In genomic region chr11:4946530-4946929, GRCm38 (mm10) we compare ENCODE assay signal across 8 mouse cellular contexts. TPM values are rescaled to one million over a fixed set of nuclear protein-coding genes. Genes with fewer than 3 reads are reported as not detected.
A peak's percentile ranks its signal among the peaks of the same experiment; 100 is the strongest.
DNase-seq lines count a peak whose midpoint lies in the region; ATAC-seq lines count a peak whose summit lies in the region.

No protein-coding gene starts in this region.

- no peaks in the 10 kb centered on the region for H3K36me3 ChIP-seq in embryonic facial prominence, embryonic 10.5 days (replicated peaks)
- H3K36me3 ChIP-seq in hindbrain, embryonic 14.5 days (replicated peaks; ENCODE audit: control insufficient read depth, insufficient read depth): no peaks in the 10 kb centered on the region; the same call in 1 of the 2 replicates
- H3K36me3 ChIP-seq in midbrain, embryonic 15.5 days (replicated peaks): no peaks in the 10 kb centered on the region

- peak; percentile 8 for ATAC-seq in hindbrain, embryonic 14.5 days (ENCODE audit: low FRiP score)
- peak; percentile 54 for ATAC-seq in midbrain, embryonic 15.5 days (replicated peaks)
- ATAC-seq in activated CD4-positive, CD25-positive, alpha-beta regulatory T cell, adult 4 months: no peak

- peak; percentile 20 to 50 for DNase-seq in left cerebral cortex, postnatal 14 days (ENCODE audit: low spot score in 2 of 2)
- no peak for DNase-seq in left cerebral cortex, postnatal 10 days (ENCODE audit: extremely low spot score in 1 of 2, low spot score in 2 of 2)
- no peak for DNase-seq in embryonic facial prominence, embryonic 10.5 days (ENCODE audit: low spot score)
- no peak for DNase-seq in hindbrain, embryonic 14.5 days (ENCODE audit: low spot score)
- no peak for DNase-seq in cerebellum, adult 8-10 months
- DNase-seq in cerebellum, adult 11 months: no peak

- peaks cover 84% of the 10 kb centered on the region for H3K27me3 ChIP-seq in embryonic facial prominence, embryonic 10.5 days (replicated peaks; ENCODE audit: low read depth, poor library complexity, severe bottlenecking)
- H3K27me3 ChIP-seq in hindbrain, embryonic 14.5 days (ENCODE audit: control insufficient read depth, insufficient read depth, low read length): peaks cover 61% of the 10 kb centered on the region
- peaks cover 54% of the 10 kb centered on the region for H3K27me3 ChIP-seq in midbrain, embryonic 15.5 days (replicated peaks)

- intact Hi-C loops in left cerebral cortex, postnatal 14 days (cut with DNase I): no loop called here
- intact Hi-C loops in left cerebral cortex, postnatal 10 days (cut with DNase I): no loop called here

- H3K4me2 ChIP-seq in hindbrain, embryonic 14.5 days (replicated peaks): peak overlapping the region; percentile 63
- peak overlapping the region; percentile 91 for H3K4me2 ChIP-seq in midbrain, embryonic 15.5 days

- H3K4me1 ChIP-seq in embryonic facial prominence, embryonic 10.5 days: peaks cover 20% of the 10 kb centered on the region
- peaks cover 17% of the 10 kb centered on the region for H3K4me1 ChIP-seq in hindbrain, embryonic 14.5 days (replicated peaks; ENCODE audit: control insufficient read depth, insufficient read depth, low read length)
- H3K4me1 ChIP-seq in midbrain, embryonic 15.5 days: peaks cover 30% of the 10 kb centered on the region

- H3K4me3 ChIP-seq in embryonic facial prominence, embryonic 10.5 days: peak overlapping the region; percentile 65
- peak overlapping the region; percentile 74 for H3K4me3 ChIP-seq in hindbrain, embryonic 14.5 days (replicated peaks; ENCODE audit: low read length)
- H3K4me3 ChIP-seq in midbrain, embryonic 15.5 days: peak overlapping the region; percentile 71

- no peak overlapping the region for H3K27ac ChIP-seq in embryonic facial prominence, embryonic 10.5 days (replicated peaks)
- H3K27ac ChIP-seq in hindbrain, embryonic 14.5 days: no peak overlapping the region
- H3K27ac ChIP-seq in midbrain, embryonic 15.5 days: peak overlapping the region; percentile 92

- H3K9ac ChIP-seq in hindbrain, embryonic 14.5 days: peak overlapping the region; percentile 82; the same call in 1 of the 2 replicates
- peak overlapping the region; percentile 75; the same call in 1 of the 2 replicates for H3K9ac ChIP-seq in midbrain, embryonic 15.5 days

- WGBS in embryonic facial prominence, embryonic 10.5 days: 48% methylated on average over 13 of the region's 13 CpGs
- 43% methylated on average over 13 of the region's 13 CpGs for WGBS in hindbrain, embryonic 14.5 days
- 41% methylated on average over 13 of the region's 13 CpGs for WGBS in midbrain, embryonic 15.5 days

- no peaks in the 10 kb centered on the region for H3K9me3 ChIP-seq in embryonic facial prominence, embryonic 10.5 days
- H3K9me3 ChIP-seq in hindbrain, embryonic 14.5 days (ENCODE audit: control insufficient read depth, low read length): no peaks in the 10 kb centered on the region
- H3K9me3 ChIP-seq in midbrain, embryonic 15.5 days: no peaks in the 10 kb centered on the region

RNA-seq across cellular contexts. Expression of gene Nefh, which starts 1.3 kb away (rescaled TPM):
- 10 to 100 TPM; 35.5 to 38.2 TPM for total RNA-seq in left cerebral cortex, postnatal 14 days (2021)
- total RNA-seq in left cerebral cortex, postnatal 10 days (2021): 10 to 100 TPM; 24.5 to 24.6 TPM
- 0.14 and 0.25 TPM in 2 replicates for polyA plus RNA-seq in embryonic facial prominence, embryonic 10.5 days (2016; fragmentation: Nextera tagmentation; extraction: Ambion mirVana)
- polyA plus RNA-seq in hindbrain, embryonic 14.5 days (2014; fragmentation: Nextera tagmentation; extraction: Ambion mirVana): 11.8 and 17.9 TPM in 2 replicates
- polyA plus RNA-seq in midbrain, embryonic 15.5 days (2015; fragmentation: Nextera tagmentation; extraction: Ambion mirVana): 3.6 and 3.9 TPM in 2 replicates
- polyA plus RNA-seq in activated CD4-positive, CD25-positive, alpha-beta regulatory T cell, adult 4 months (2017; shearing (Covaris generic)): 1 to 10 TPM; 6.5 to 9.2 TPM

RNA-seq across cellular contexts. Expression of gene Ap1b1, which starts 40.1 kb away (rescaled TPM):
- 100 to 1,000 TPM; 138 to 142 TPM for total RNA-seq in left cerebral cortex, postnatal 14 days (2021)
- 100 to 1,000 TPM; 118 to 134 TPM for total RNA-seq in left cerebral cortex, postnatal 10 days (2021)
- polyA plus RNA-seq in embryonic facial prominence, embryonic 10.5 days (2016; fragmentation: Nextera tagmentation; extraction: Ambion mirVana): 58.6 and 60.2 TPM in 2 replicates
- 91.7 and 99.9 TPM in 2 replicates for polyA plus RNA-seq in hindbrain, embryonic 14.5 days (2014; fragmentation: Nextera tagmentation; extraction: Ambion mirVana)
- 110 and 113 TPM in 2 replicates for polyA plus RNA-seq in midbrain, embryonic 15.5 days (2015; fragmentation: Nextera tagmentation; extraction: Ambion mirVana)
- 10 to 100 TPM; 51.9 to 60.4 TPM for polyA plus RNA-seq in activated CD4-positive, CD25-positive, alpha-beta regulatory T cell, adult 4 months (2017; shearing (Covaris generic))

RNA-seq across cellular contexts. Expression of gene Thoc5, which starts 51.4 kb away (rescaled TPM):
- total RNA-seq in left cerebral cortex, postnatal 14 days (2021): 10 to 100 TPM; 35.8 to 38.3 TPM
- total RNA-seq in left cerebral cortex, postnatal 10 days (2021): 10 to 100 TPM; 39.5 to 40.2 TPM
- 52.1 and 52.9 TPM in 2 replicates for polyA plus RNA-seq in embryonic facial prominence, embryonic 10.5 days (2016; fragmentation: Nextera tagmentation; extraction: Ambion mirVana)
- polyA plus RNA-seq in hindbrain, embryonic 14.5 days (2014; fragmentation: Nextera tagmentation; extraction: Ambion mirVana): 53.3 TPM in 2 replicates
- 58.2 and 59.7 TPM in 2 replicates for polyA plus RNA-seq in midbrain, embryonic 15.5 days (2015; fragmentation: Nextera tagmentation; extraction: Ambion mirVana)
- 10 to 100 TPM; 31.6 to 45.2 TPM for polyA plus RNA-seq in activated CD4-positive, CD25-positive, alpha-beta regulatory T cell, adult 4 months (2017; shearing (Covaris generic))

Comparison
In these comparisons a context has a peak if more than half of its experiments do, and no peak if none do; other contexts are left out.
1. DNase-seq: peak in left cerebral cortex, postnatal 14 days (2 of 2); none in left cerebral cortex, postnatal 10 days (0 of 2), embryonic facial prominence, embryonic 10.5 days (single experiment), hindbrain, embryonic 14.5 days (single experiment), cerebellum, adult 8-10 months (single experiment) and cerebellum, adult 11 months (single experiment).
2. Peak in every context shown above with its lines, with median percentiles within 50 percentile points of each other: H3K4me3 ChIP-seq.